Mouse (Mus musculus): ENCODE data around the gene Gm14597.
"Not testable (repeated sequence)": the region's sequence is repeated elsewhere in the genome, so short reads cannot be mapped to it uniquely, and the experiment has no call there.

Gm14597 gene

GRCm38 (mm10) chrX:53608879-53609278, at the start of gene Gm14597:
TSS of gene Gm14597 (minus strand) at chrX:53608979.
- not testable (repeated sequence) for DNase-seq

GRCm38 (mm10) chrX:53652917-53653316, 44.1 kb upstream of the Gm14597 start:
- not testable (repeated sequence) for DNase-seq

GRCm38 (mm10) chrX:53645885-53646284, 37.1 kb upstream of the Gm14597 start:
- DNase-seq, result no peak

- DNase-seq, result peak; percentile 87 to 91
These were observed 34.5 kb upstream of the Gm14597 start, which contains the start of gene Rtl8a for GRCm38 (mm10) chrX:53642980-53643961. TSS of gene Rtl8a (minus strand) at chrX:53643682.

GRCm38 (mm10) chrX:53642604-53642979, 33.8 kb upstream of the Gm14597 start:
- DNase-seq, result not testable (repeated sequence)

- not testable (repeated sequence) for DNase-seq
These were observed 29.3 kb upstream of the Gm14597 start for GRCm38 (mm10) chrX:53638107-53638506.

GRCm38 (mm10) chrX:53611395-53611794, 2.6 kb upstream of the Gm14597 start:
- DNase-seq, result not testable (repeated sequence)

- DNase-seq, result peak; percentile 39 to 61
These were observed 1.8 kb upstream of the Gm14597 start for GRCm38 (mm10) chrX:53610571-53610970.

- peak in 1 of 2 experiments; percentile 1 for DNase-seq
These were observed 511 bp downstream of the Gm14597 start for GRCm38 (mm10) chrX:53608122-53608813.

GRCm38 (mm10) chrX:53607242-53608121, 1.3 kb downstream of the Gm14597 start, which contains the start of gene Rtl8c:
TSS of gene Rtl8c (plus strand) at chrX:53608032.
- peak; percentile 74 to 80 for DNase-seq

GRCm38 (mm10) chrX:53606176-53606575, 2.6 kb downstream of the Gm14597 start:
- DNase-seq, result not testable (repeated sequence)

- peak; percentile 74 to 82 for DNase-seq
These were observed 8.8 kb downstream of the Gm14597 start for GRCm38 (mm10) chrX:53599993-53600392.

GRCm38 (mm10) chrX:53583404-53583803, 25.4 kb downstream of the Gm14597 start:
- not testable (repeated sequence) for DNase-seq

GRCm38 (mm10) chrX:53581407-53581806, 27.4 kb downstream of the Gm14597 start:
- DNase-seq, result not testable (repeated sequence)

- DNase-seq, result no peak
These were observed 29.5 kb downstream of the Gm14597 start for GRCm38 (mm10) chrX:53579311-53579710.

Measured in kidney, postnatal 4 days (tissue).